Mouse (Mus musculus) embryonic stem cell, embryonic (primary cell): Measurements from ENCODE around the gene Sprr2i.

Experiments
- CTCF ChIA-PET, 4 experiments: fragments of 300-600 bp in 2 of 4; fragments of 350-600 bp in 2 of 4; sonication (Branson Sonifier 250); formaldehyde crosslinking; loops; one replicate each; lab custom pipeline; 2022; ENCODE audit warnings: inconsistent platforms in 2 of 4; lab: Charles Lee
- POLR2A ChIA-PET, 4 experiments: fragments of 300-600 bp in 2 of 4; fragments of 350-600 bp in 2 of 4; sonication (Branson Sonifier 250); formaldehyde crosslinking; loops; one replicate each; lab custom pipeline; 2022; ENCODE audit warnings: antibody characterized with exemption in 4 of 4, inconsistent platforms in 1 of 4; lab: Charles Lee

The Sprr2i gene

GRCm38 (mm10) chr3:92407691-92408090 lies at the start of gene Sprr2i:
TSS of gene Sprr2i (plus strand) at chr3:92407991.
- CTCF ChIA-PET, result no interaction called here
- POLR2A ChIA-PET, result no interaction called here

GRCm38 (mm10) chr3:92361619-92362018 lies 46.2 kb upstream of the Sprr2i start:
- POLR2A ChIA-PET, result no interaction called here

GRCm38 (mm10) chr3:92364887-92365286 lies 42.9 kb upstream of the Sprr2i start, which contains the start of gene Sprr2f:
TSS of gene Sprr2f (plus strand) at chr3:92365187.
- ChIA-PET POLR2A (no interaction called here), CTCF (no interaction called here)

More at GRCm38 (mm10) chr3:92361619-92362018, 46.2 kb upstream of the Sprr2i start:
- CTCF ChIA-PET, result no interaction called here

- ChIA-PET POLR2A (no interaction called here), CTCF (no interaction called here)
Measured at GRCm38 (mm10) chr3:92373613-92374012, 34.2 kb upstream of the Sprr2i start.

GRCm38 (mm10) chr3:92385385-92385784 lies 22.4 kb upstream of the Sprr2i start, which contains the start of gene Sprr2h:
TSS of gene Sprr2h (plus strand) at chr3:92385685.
- POLR2A ChIA-PET, result no interaction called here
- CTCF ChIA-PET, result no interaction called here

GRCm38 (mm10) chr3:92394301-92394700 lies 13.5 kb upstream of the Sprr2i start:
- ChIA-PET CTCF (no interaction called here), POLR2A (no interaction called here)

GRCm38 (mm10) chr3:92417782-92418181 lies 10.0 kb downstream of the Sprr2i start, which contains the start of gene Sprr2j-ps:
TSS of gene Sprr2j-ps (plus strand) at chr3:92418082.
- POLR2A ChIA-PET, result no interaction called here
- CTCF ChIA-PET, result interaction anchor here in 1 of 4 experiments (0.6 kb wide), 1 partner anchor 300 kb away, joined by 4 read pairs; no protein-coding TSS in a partner anchor

- ChIA-PET POLR2A (no interaction called here), CTCF (no interaction called here)
Measured at GRCm38 (mm10) chr3:92429323-92429722, 21.5 kb downstream of the Sprr2i start, which contains the start of gene Gm9774. TSS of gene Gm9774 (minus strand) at chr3:92429423.

- POLR2A ChIA-PET, result interaction anchor here in 1 of 4 experiments (0.7 kb wide), 1 partner anchor 9 kb away, joined by 3 read pairs; no protein-coding TSS in a partner anchor
- CTCF ChIA-PET, result no interaction called here
Measured at GRCm38 (mm10) chr3:92432282-92432681, 24.5 kb downstream of the Sprr2i start, which contains the start of gene Sprr2k. TSS of gene Sprr2k (plus strand) at chr3:92432582.

- POLR2A ChIA-PET, result no interaction called here
- CTCF ChIA-PET, result no interaction called here
Measured at GRCm38 (mm10) chr3:92438689-92439088, 30.9 kb downstream of the Sprr2i start, which contains the start of gene Sprr1b. TSS of gene Sprr1b (minus strand) at chr3:92438789.

GRCm38 (mm10) chr3:92440177-92440576 lies 32.4 kb downstream of the Sprr2i start:
- CTCF ChIA-PET, result no interaction called here
- POLR2A ChIA-PET, result no interaction called here

- ChIA-PET CTCF (no interaction called here), POLR2A (no interaction called here)
Measured at GRCm38 (mm10) chr3:92455151-92455550, 47.4 kb downstream of the Sprr2i start.

- ChIA-PET CTCF (no interaction called here), POLR2A (no interaction called here)
Measured at GRCm38 (mm10) chr3:92458620-92459019, 50.8 kb downstream of the Sprr2i start, which contains the start of gene Sprr3. TSS of gene Sprr3 (minus strand) at chr3:92458720.
